ENCODE assay signal across 7 mouse cellular contexts in genomic region chr1:39761211-39762024, GRCm38 (mm10). TPM values are rescaled to one million over a fixed set of nuclear protein-coding genes. Genes with fewer than 3 reads are reported as not detected.
DNase-seq lines count a peak whose midpoint lies in the region; ATAC-seq lines count a peak whose summit lies in the region.

No protein-coding gene starts in this region.

- H3K4me3 ChIP-seq in embryonic facial prominence, embryonic 10.5 days, result peak overlapping the region; percentile 40
- peak overlapping the region; percentile 45 for H3K4me3 ChIP-seq in heart, embryonic 10.5 days
- H3K4me3 ChIP-seq in limb, embryonic 12.5 days (replicated peaks), result peak overlapping the region; percentile 23
- no peak overlapping the region for H3K4me3 ChIP-seq in midbrain, embryonic 13.5 days (replicated peaks)

- peak overlapping the region; percentile 63 for H3K27ac ChIP-seq in embryonic facial prominence, embryonic 10.5 days (replicated peaks)
- H3K27ac ChIP-seq in heart, embryonic 10.5 days, result peak overlapping the region; percentile 74
- H3K27ac ChIP-seq in limb, embryonic 12.5 days, result peak overlapping the region; percentile 86
- H3K27ac ChIP-seq in midbrain, embryonic 13.5 days, result 0 out of 2 replicates have a peak overlapping the region, but pooled peaks have one; percentile 21

- H3K36me3 ChIP-seq in embryonic facial prominence, embryonic 10.5 days (replicated peaks), result no peaks in the 10 kb centered on the region
- H3K36me3 ChIP-seq in heart, embryonic 10.5 days, result no peaks in the 10 kb centered on the region
- no peaks in the 10 kb centered on the region for H3K36me3 ChIP-seq in limb, embryonic 12.5 days
- no peaks in the 10 kb centered on the region for H3K36me3 ChIP-seq in midbrain, embryonic 13.5 days

- H3K4me2 ChIP-seq in limb, embryonic 12.5 days, result peak overlapping the region; percentile 51
- peak overlapping the region; percentile 38 for H3K4me2 ChIP-seq in midbrain, embryonic 13.5 days (replicated peaks)

- ATAC-seq in limb, embryonic 12.5 days (ENCODE audit: insufficient number of reproducible peaks, insufficient read depth, low FRiP score, low TSS enrichment, low read depth), result no peak
- peak; percentile 60 for ATAC-seq in midbrain, embryonic 13.5 days

- H3K9me3 ChIP-seq in embryonic facial prominence, embryonic 10.5 days, result no peaks in the 10 kb centered on the region
- no peaks in the 10 kb centered on the region for H3K9me3 ChIP-seq in heart, embryonic 10.5 days
- H3K9me3 ChIP-seq in limb, embryonic 12.5 days, result no peaks in the 10 kb centered on the region
- H3K9me3 ChIP-seq in midbrain, embryonic 13.5 days, result no peaks in the 10 kb centered on the region

- peaks cover 36% of the 10 kb centered on the region for H3K4me1 ChIP-seq in embryonic facial prominence, embryonic 10.5 days
- H3K4me1 ChIP-seq in heart, embryonic 10.5 days, result peaks cover 54% of the 10 kb centered on the region
- peaks cover 32% of the 10 kb centered on the region for H3K4me1 ChIP-seq in limb, embryonic 12.5 days (replicated peaks)
- H3K4me1 ChIP-seq in midbrain, embryonic 13.5 days (replicated peaks), result peaks cover 15% of the 10 kb centered on the region

- WGBS in embryonic facial prominence, embryonic 10.5 days, result 6% methylated on average over 22 of the region's 22 CpGs
- WGBS in heart, embryonic 10.5 days, result 5% methylated on average over 22 of the region's 22 CpGs
- 8% methylated on average over 22 of the region's 22 CpGs for WGBS in limb, embryonic 12.5 days
- 7% methylated on average over 22 of the region's 22 CpGs for WGBS in midbrain, embryonic 13.5 days

- H3K27me3 ChIP-seq in embryonic facial prominence, embryonic 10.5 days (replicated peaks; ENCODE audit: low read depth, poor library complexity, severe bottlenecking), result no peaks in the 10 kb centered on the region; the same call in 1 of the 2 replicates
- no peaks in the 10 kb centered on the region for H3K27me3 ChIP-seq in heart, embryonic 10.5 days (ENCODE audit: insufficient read depth, poor library complexity, severe bottlenecking)
- no peaks in the 10 kb centered on the region for H3K27me3 ChIP-seq in limb, embryonic 12.5 days
- H3K27me3 ChIP-seq in midbrain, embryonic 13.5 days, result no peaks in the 10 kb centered on the region

- peak overlapping the region; percentile 44; the same call in 1 of the 2 replicates for H3K9ac ChIP-seq in limb, embryonic 12.5 days (replicated peaks)
- H3K9ac ChIP-seq in midbrain, embryonic 13.5 days (replicated peaks), result no peak overlapping the region

- peak; percentile 75 for DNase-seq in adrenal gland, postnatal 10 days
- DNase-seq in embryonic facial prominence, embryonic 10.5 days (ENCODE audit: low spot score), result peak; percentile 71
- DNase-seq in heart, embryonic 10.5 days (ENCODE audit: low spot score), result peak; percentile 87
- DNase-seq in kidney, adult 9 months, result peak; percentile 79
- peak; percentile 25 to 67 for DNase-seq in spleen, postnatal 4 days (ENCODE audit: low spot score in 2 of 2)

RNA-seq across cellular contexts. Expression of gene Rfx8, which starts 40.6 kb away (rescaled TPM):
- under 1 TPM; 0.21 to 0.48 TPM for total RNA-seq in adrenal gland, postnatal 10 days (2021)
- 0.43 and 0.56 TPM in 2 replicates for polyA plus RNA-seq in embryonic facial prominence, embryonic 10.5 days (2016; fragmentation: Nextera tagmentation; extraction: Ambion mirVana)
- 0.73 and 1.4 TPM in 2 replicates for polyA plus RNA-seq in heart, embryonic 10.5 days (2016; fragmentation: Nextera tagmentation; extraction: Ambion mirVana)
- polyA plus RNA-seq in limb, embryonic 12.5 days (2016; fragmentation: Nextera tagmentation; extraction: Ambion mirVana), result 1.5 and 1.7 TPM in 2 replicates
- polyA plus RNA-seq in midbrain, embryonic 13.5 days (2015; fragmentation: Nextera tagmentation; extraction: Ambion mirVana), result 0.13 and 0.28 TPM in 2 replicates

RNA-seq across cellular contexts. Expression of gene Gm3646, which starts 43.7 kb away (rescaled TPM):
- not detected for total RNA-seq in adrenal gland, postnatal 10 days (2021)
- polyA plus RNA-seq in embryonic facial prominence, embryonic 10.5 days (2016; fragmentation: Nextera tagmentation; extraction: Ambion mirVana), result not detected in 2 replicates
- 0.63 and 1.2 TPM in 2 replicates for polyA plus RNA-seq in heart, embryonic 10.5 days (2016; fragmentation: Nextera tagmentation; extraction: Ambion mirVana)
- not detected in 2 replicates for polyA plus RNA-seq in limb, embryonic 12.5 days (2016; fragmentation: Nextera tagmentation; extraction: Ambion mirVana)
- not detected in 2 replicates for polyA plus RNA-seq in midbrain, embryonic 13.5 days (2015; fragmentation: Nextera tagmentation; extraction: Ambion mirVana)

Comparison
In these comparisons a context has a peak if more than half of its experiments do, and no peak if none do; other contexts are left out.
1. H3K27ac ChIP-seq: peak in every context shown above with its lines; median percentile 86 in limb, embryonic 12.5 days; 74 in heart, embryonic 10.5 days; 63 in embryonic facial prominence, embryonic 10.5 days; 21 in midbrain, embryonic 13.5 days.